Comparison of ENCODE assay signal across 10 mouse cellular contexts in genomic region chr2:110710055-110710720, GRCm38 (mm10). TPM values are rescaled to one million over a fixed set of nuclear protein-coding genes. Genes with fewer than 3 reads are reported as not detected.
A peak's percentile ranks its signal among the peaks of the same experiment; 100 is the strongest.
DNase-seq lines count a peak whose midpoint lies in the region; ATAC-seq lines count a peak whose summit lies in the region.
"Had no signal": no experiment of that assay in that cellular context is flagged by ENCODE, and none has a peak within 500 bp of the region (broad histone marks: within the 10 kb centered on the region; RNA-seq: fewer than 3 reads in every experiment).

No protein-coding gene starts in this region.

- no peaks in the 10 kb centered on the region for H3K9me3 ChIP-seq in embryonic facial prominence, embryonic 14.5 days (ENCODE audit: control insufficient read depth, low read length)
- no peaks in the 10 kb centered on the region for H3K9me3 ChIP-seq in heart, embryonic 15.5 days (replicated peaks)

- no peak overlapping the region; the same call in 1 of the 2 replicates for H3K27ac ChIP-seq in embryonic facial prominence, embryonic 14.5 days (replicated peaks; ENCODE audit: low read depth, low read length)
- no peak overlapping the region for H3K27ac ChIP-seq in heart, embryonic 15.5 days
- H3K27ac ChIP-seq: hindbrain, embryonic 14.5 days had no signal

- DNase-seq in kidney, postnatal 14 days: peak; percentile 2
- DNase-seq in kidney, adult 9 months: no peak
- DNase-seq in embryonic facial prominence, embryonic 14.5 days (ENCODE audit: low spot score): peak; percentile 82
- DNase-seq in ovary, postnatal 36 days (ENCODE audit: low spot score): peak; percentile 10
- DNase-seq in spleen, postnatal 4 days (ENCODE audit: low spot score in 2 of 2): no peak
- DNase-seq in thymus, postnatal 10 days (ENCODE audit: low spot score in 2 of 2): no peak

- ATAC-seq in embryonic facial prominence, embryonic 14.5 days (ENCODE audit: low read depth): peak; percentile 83; the same call in 1 of the 2 replicates
- ATAC-seq in heart, embryonic 15.5 days (replicated peaks; ENCODE audit: insufficient number of reproducible peaks, insufficient read depth, low FRiP score, low read depth): 0 out of 2 replicates have a peak, but pooled peaks have one; percentile 43
- ATAC-seq in CD4-positive, CD25-positive, alpha-beta regulatory T cell, adult 4 months: no peak

- no peaks in the 10 kb centered on the region for H3K36me3 ChIP-seq in embryonic facial prominence, embryonic 14.5 days (ENCODE audit: control insufficient read depth, insufficient read depth, low read length)
- no peaks in the 10 kb centered on the region for H3K36me3 ChIP-seq in heart, embryonic 15.5 days

- no peak overlapping the region for H3K4me3 ChIP-seq in embryonic facial prominence, embryonic 14.5 days (ENCODE audit: low read depth, low read length)
- no peak overlapping the region for H3K4me3 ChIP-seq in heart, embryonic 15.5 days

- H3K4me1 ChIP-seq in embryonic facial prominence, embryonic 14.5 days (ENCODE audit: control insufficient read depth, insufficient read depth, low read length): no peaks in the 10 kb centered on the region
- no peaks in the 10 kb centered on the region for H3K4me1 ChIP-seq in heart, embryonic 15.5 days (replicated peaks)

- H3K27me3 ChIP-seq in embryonic facial prominence, embryonic 14.5 days (replicated peaks; ENCODE audit: control insufficient read depth, insufficient read depth, low read length): no peaks in the 10 kb centered on the region
- no peaks in the 10 kb centered on the region for H3K27me3 ChIP-seq in heart, embryonic 15.5 days

- H3K4me2 ChIP-seq in embryonic facial prominence, embryonic 14.5 days (ENCODE audit: low read depth, low read length): no peak overlapping the region
- H3K4me2 ChIP-seq in heart, embryonic 15.5 days: no peak overlapping the region
- H3K4me2 ChIP-seq: hindbrain, embryonic 14.5 days had no signal

- H3K9ac ChIP-seq in embryonic facial prominence, embryonic 14.5 days (ENCODE audit: low read depth, low read length): no peak overlapping the region
- H3K9ac ChIP-seq in heart, embryonic 15.5 days: no peak overlapping the region
- H3K9ac ChIP-seq: hindbrain, embryonic 14.5 days had no signal

- 66% methylated on average over 10 of the region's 10 CpGs for WGBS in embryonic facial prominence, embryonic 14.5 days
- 50% methylated on average over 10 of the region's 10 CpGs for WGBS in heart, embryonic 15.5 days

RNA-seq across cellular contexts. Expression of gene Muc15, which starts 11.0 kb away (rescaled TPM):
- polyA plus RNA-seq in embryonic facial prominence, embryonic 14.5 days (2014; fragmentation: Nextera tagmentation; extraction: Ambion mirVana): 2.7 and 4.1 TPM in 2 replicates
- polyA plus RNA-seq in heart, embryonic 15.5 days (2015; fragmentation: Nextera tagmentation; extraction: Ambion mirVana): 0.05 TPM in 2 replicates
- not detected for polyA plus RNA-seq in CD4-positive, CD25-positive, alpha-beta regulatory T cell, adult 4 months (2017; shearing (Covaris generic))
- polyA plus RNA-seq: liver, embryonic 16.5 days had no signal

Comparison
In these comparisons a context has a peak if more than half of its experiments do, and no peak if none do; other contexts are left out.
1. DNase-seq: peak in kidney, postnatal 14 days (single experiment), embryonic facial prominence, embryonic 14.5 days (single experiment) and ovary, postnatal 36 days (single experiment); none in kidney, adult 9 months (single experiment), spleen, postnatal 4 days (0 of 2) and thymus, postnatal 10 days (0 of 2).